Mouse (Mus musculus) cerebellum, adult (tissue): ENCODE measurements around the gene Kremen1.

ENCODE experiments used
- ATAC-seq: cut with Nextera tagmentation; 2 replicates; pipeline ENCODE4 v1.9.2; 2017; ENCODE audit warnings: mild to moderate bottlenecking, moderate library complexity, mixed read lengths; ENCODE audit not compliant: insufficient number of reproducible peaks, low FRiP score, low TSS enrichment

The Kremen1 gene

DNA sequence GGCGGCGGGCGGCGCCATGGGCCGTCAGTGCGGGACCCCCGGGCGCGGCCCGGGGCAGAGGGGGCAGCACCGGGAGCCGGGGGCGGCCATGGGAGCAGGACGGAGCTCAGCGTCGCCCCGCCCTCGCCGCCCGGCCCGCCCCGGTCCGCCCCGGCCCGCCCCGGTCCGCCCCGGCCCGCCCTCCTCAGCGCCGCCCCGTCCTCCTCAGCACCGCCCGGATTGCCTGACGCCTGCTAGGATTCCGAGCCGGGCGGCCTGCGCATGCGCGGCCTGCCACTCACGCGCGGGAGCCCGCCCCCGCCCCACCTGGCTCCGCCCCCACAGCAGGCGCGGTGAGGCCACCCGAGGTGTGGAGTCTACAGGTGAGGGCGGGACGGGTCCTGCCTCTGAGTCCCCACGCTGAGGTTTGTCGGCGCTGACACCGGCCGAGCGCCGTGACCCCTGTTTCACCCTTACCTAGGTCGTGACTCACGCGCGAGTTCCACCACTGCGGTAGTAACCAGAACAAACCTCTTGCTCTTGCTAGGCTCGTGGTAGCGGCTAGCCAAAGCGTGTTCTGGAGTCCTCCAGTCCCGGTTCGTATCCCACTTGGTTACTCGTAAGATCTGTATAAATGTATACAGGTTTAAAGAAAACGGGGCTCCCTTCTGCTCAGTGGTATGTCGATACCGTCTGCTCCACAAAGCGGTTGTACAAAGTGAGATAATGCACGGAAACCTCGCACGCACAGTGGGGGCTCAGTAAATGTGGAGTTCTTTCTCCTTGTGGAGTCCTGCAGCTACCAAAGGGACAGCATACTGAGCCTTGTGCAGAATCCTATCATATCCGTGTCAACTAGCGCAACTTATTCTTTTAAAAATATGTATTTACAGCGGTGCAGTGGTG is at the start of gene Kremen1:
TSS of gene Kremen1 (minus strand) at position 51 of the 885 bp plus-strand sequence.
- ATAC-seq, result peak; percentile 92

- ATAC-seq, result no peak
These were observed 45.9 kb upstream of the Kremen1 start for GRCm38 (mm10) chr11:5307024-5307905.

DNA sequence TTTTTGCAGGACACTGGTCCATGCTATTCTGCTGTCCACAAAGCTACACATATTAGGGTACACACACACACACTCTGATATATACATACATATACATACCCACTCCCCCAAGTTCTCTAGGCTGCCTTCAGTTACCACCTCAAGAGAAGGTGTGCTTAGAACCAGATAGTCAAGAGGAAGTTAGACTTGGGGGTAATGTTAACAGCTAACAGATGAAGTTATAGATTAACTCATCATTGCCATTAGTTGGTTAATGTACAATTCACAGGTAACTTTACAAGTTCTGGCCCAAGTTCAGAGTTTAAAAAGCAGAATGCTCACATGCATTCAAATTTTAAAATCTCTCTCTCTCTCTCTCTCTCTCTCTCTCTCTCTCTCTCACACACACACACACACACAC is 44.7 kb upstream of the Kremen1 start:
- no peak for ATAC-seq

DNA sequence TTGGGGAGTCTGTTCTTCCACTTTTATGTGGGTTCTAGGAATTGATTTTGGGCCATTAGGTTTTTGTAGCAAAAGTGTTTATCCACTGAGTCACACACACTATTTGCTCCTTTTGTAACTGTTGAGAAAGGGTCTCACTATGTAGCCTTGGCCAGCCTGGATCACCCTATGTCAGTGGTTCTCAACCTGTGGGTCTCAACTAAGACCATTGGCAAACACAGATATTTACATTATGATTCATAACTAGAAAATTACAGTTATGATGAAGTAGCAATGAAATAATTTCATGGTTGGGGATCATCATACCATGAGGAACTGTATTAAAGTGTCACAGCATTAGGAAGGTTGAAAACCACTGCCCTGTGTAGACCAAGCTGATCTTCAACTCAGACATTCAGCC is 43.2 kb upstream of the Kremen1 start:
- ATAC-seq, result no peak

- no peak for ATAC-seq
These were observed 36.6 kb upstream of the Kremen1 start for GRCm38 (mm10) chr11:5298007-5298372.

DNA sequence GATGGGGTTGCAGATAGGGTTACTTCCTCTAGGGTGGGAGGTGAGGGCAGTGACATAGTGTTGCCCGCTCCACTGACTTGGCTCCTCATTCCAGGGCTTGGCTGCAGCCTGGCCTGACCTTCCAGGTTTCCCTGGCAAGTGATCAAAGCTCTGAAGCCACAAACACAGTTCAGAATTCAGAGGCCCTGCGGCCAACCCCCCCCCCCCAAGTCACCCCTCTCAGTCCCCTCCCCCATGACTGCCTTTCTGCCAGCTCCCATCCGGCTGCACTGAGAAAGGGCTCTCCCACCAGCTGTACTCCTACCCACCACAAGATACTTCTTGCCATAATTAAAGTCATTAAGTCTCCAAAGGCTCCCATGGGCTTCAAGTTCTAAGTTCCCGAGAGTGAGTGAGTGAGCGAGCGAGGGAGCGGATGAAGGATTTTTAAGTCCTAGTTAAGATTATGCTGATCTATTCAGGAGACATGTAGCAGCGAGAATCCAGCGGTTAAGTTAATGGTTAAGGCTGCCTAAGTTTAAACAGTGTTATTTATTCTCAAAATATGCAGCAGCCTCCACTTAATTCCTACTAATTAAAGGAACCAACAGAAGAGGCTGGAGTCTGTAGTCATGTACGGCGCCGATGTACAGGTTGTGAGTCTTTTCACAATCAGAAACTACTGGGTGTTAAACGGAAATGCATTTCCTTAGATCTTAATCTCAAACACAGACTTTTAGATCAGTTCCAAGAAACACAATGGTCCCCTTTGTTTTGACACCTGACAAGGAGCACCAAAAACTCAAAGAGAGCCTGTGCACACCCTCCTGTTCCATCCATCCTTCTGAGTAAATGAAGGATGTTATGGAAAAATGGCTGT is 36.0 kb upstream of the Kremen1 start:
- ATAC-seq, result no peak

DNA sequence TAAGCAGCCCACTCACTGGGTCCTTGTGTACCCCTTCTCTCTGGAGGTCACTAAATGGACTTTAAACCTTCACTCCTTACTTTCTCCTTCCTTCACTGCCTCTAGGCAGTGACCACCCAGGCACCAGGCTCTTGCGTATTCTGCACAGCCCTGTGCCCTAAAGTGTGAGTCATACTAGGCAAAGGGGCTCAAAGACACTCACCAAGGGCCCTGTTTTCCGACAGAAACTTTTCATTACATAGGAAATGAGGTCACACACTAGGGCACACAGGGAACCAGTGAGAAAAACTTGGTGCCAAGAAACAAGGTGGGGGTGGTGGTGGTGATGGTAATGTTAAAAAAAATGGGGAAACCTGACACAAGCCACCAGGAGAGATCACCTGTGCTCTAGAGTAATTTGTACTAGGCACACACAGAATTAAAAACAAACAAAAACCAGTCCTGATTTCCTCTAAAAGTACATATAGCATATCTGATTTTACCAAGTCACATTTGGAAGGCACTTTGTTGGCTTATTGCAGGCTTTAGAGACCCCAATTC is 35.3 kb upstream of the Kremen1 start:
- ATAC-seq, result no peak

DNA sequence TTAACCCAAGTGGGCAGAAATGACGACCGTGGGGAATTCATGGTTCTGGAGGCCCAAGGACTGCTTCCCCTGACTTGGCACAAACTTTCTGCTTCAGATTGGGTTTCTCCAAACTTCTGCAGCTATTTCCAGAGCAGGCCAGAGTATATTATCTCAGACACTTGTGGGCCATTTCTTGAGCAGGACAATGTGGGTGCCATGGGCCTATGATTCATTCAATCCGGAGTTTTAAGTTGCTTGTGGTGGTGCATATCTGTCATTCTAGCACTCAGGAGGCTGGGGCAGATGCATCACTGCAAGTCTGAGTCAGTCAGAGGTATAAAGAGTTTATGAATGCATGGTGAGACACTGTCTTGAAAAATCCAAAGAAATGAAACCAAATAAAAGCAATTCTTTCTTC is 33.4 kb upstream of the Kremen1 start:
- ATAC-seq, result no peak

- no peak for ATAC-seq
These were observed 29.3 kb upstream of the Kremen1 start for GRCm38 (mm10) chr11:5290691-5291090.

DNA sequence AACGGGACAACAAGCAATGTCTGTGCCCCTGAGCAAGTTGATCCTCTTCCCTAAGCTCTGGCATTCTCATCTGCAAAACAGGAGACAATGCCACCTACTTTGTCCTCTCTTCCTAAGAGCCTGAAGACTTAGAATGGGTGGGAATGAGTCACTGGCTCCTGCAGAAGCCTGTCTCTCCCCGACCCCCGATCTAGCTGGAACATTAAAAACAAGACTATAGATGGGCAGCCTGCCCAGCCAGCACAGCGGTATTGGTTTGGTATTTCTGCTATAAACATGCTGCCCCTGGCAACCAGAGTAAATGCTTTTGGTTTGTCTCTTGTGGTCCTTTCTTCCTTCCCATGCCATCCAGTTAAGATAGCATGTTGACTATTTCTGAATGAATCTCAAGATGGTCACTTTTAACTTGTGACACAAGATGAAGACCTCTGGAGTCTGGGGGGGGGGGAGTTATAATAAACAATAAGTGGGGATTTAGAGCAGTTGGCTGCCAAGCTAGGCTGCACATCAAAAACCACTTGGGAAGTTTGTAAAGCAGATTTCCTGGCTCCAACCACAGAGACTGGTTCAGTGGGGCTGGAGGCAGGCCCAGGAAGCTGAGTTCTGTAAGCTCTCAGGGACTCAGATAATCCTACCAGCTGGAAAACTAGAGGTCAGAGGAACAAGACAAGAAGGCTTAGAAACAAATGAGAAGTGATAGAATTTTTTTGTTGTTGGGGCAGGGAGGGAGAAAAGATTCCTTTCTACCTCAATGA is 28.6 kb upstream of the Kremen1 start:
- no peak for ATAC-seq

- no peak for ATAC-seq
These were observed 22.6 kb upstream of the Kremen1 start for GRCm38 (mm10) chr11:5283987-5284386.

DNA sequence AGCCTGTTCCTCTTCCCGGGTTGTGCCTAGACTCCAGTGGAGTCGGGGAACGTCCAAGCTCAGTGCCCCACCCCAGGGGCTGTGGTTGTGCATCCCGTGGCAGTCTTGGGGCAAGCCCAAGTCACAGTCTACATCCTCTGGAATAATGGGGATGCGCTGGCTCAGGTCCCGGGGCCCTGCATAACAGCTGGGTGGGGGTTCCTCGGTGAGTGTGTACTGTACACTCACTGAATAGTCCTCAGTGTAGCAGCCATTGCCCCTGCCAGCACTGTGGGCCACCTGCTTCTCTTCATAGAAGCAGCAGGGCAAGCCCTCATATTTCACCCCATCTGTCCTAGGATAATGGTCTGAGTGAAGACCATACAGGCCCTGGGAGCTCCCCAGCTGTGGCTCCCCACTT is 19.6 kb upstream of the Kremen1 start:
- ATAC-seq, result no peak

GRCm38 (mm10) chr11:5278463-5278862 is 17.1 kb upstream of the Kremen1 start:
- no peak for ATAC-seq

GRCm38 (mm10) chr11:5277307-5277971 is 16.1 kb upstream of the Kremen1 start:
- no peak for ATAC-seq

- no peak for ATAC-seq
These were observed 13.9 kb upstream of the Kremen1 start for GRCm38 (mm10) chr11:5275216-5275615.

GRCm38 (mm10) chr11:5272536-5273234 is 11.3 kb upstream of the Kremen1 start:
- no peak for ATAC-seq

DNA sequence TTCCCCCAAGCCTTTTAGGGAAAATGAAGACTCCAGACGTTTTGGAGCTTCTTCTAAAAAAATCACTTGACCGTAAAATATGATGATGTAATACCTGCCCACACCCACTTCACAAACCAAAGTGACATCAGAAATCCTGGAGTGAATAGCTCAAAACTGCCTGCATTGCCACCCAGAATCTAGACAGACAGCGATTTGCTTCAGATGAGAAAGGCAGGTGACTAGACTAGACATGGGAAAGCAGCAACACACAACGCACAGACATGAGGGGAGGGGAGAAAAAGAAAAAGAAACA is 10.7 kb upstream of the Kremen1 start:
- ATAC-seq, result no peak

- no peak for ATAC-seq
These were observed 10.1 kb upstream of the Kremen1 start for GRCm38 (mm10) chr11:5271274-5272065.
